Mouse (Mus musculus) heart, adult 2 months (tissue): ENCODE results near the gene Col12a1. TPM values are rescaled to one million over a fixed set of nuclear protein-coding genes. Genes with fewer than 3 reads are reported as not detected.
A peak's percentile ranks its signal among the peaks of the same experiment; 100 is the strongest.
"Not testable (repeated sequence)": the region's sequence is repeated elsewhere in the genome, so short reads cannot be mapped to it uniquely, and the experiment has no call there.

Experiments
- DNase-seq, 2 experiments: peaks; one replicate each; pipeline ENCODE4 v3.0.0; 2021
- H3K27ac ChIP-seq: fragments of 200-600 bp; 2 replicates; pipeline ENCODE4 v1.8.1; 2022
- H3K27me3 ChIP-seq: fragments of 200-500 bp; 2 replicates; pipeline ENCODE4 v1.6.1; 2012; ENCODE audit warnings: mild to moderate bottlenecking, low read length, inconsistent platforms, mixed read lengths; ENCODE audit not compliant: control insufficient read depth, insufficient read depth
- H3K36me3 ChIP-seq: fragments of 200-500 bp; 2 replicates; pipeline ENCODE4 v1.6.1; 2012; ENCODE audit warnings: low read length, inconsistent platforms; ENCODE audit not compliant: control insufficient read depth, insufficient read depth
- H3K4me1 ChIP-seq: fragments of 200-500 bp; 2 replicates; pipeline ENCODE4 v1.6.1; 2011; ENCODE audit warnings: low read length; ENCODE audit not compliant: control insufficient read depth, insufficient read depth
- H3K4me3 ChIP-seq: fragments of 200-600 bp; 2 replicates; pipeline ENCODE4 v1.8.1; 2022
- H3K79me2 ChIP-seq: fragments of 200-500 bp; replicated peaks from 2 replicates; pipeline ENCODE4 v1.6.1; 2012; ENCODE audit warnings: mild to moderate bottlenecking, inconsistent platforms, low read length, moderate library complexity, mixed read lengths; ENCODE audit not compliant: control insufficient read depth, insufficient read depth
- H3K9ac ChIP-seq: fragments of 200-500 bp; 2 replicates; pipeline ENCODE4 v1.6.1; 2012; ENCODE audit warnings: low read depth, mild to moderate bottlenecking, control low read depth, inconsistent platforms, low read length, mixed read lengths
- CTCF ChIP-seq: fragments of 200-600 bp; IDR thresholded peaks from 2 replicates; pipeline ENCODE4 v1.8.1; 2022; ENCODE audit warnings: antibody characterized with exemption, mild to moderate bottlenecking, moderate library complexity
- EP300 ChIP-seq: fragments of 200-500 bp; IDR thresholded peaks from 2 replicates; pipeline ENCODE4 v1.6.1; 2011; ENCODE audit warnings: low read depth, low read length, control low read depth; ENCODE audit not compliant: insufficient read depth
- POLR2A ChIP-seq: fragments of 200-500 bp; IDR thresholded peaks from 2 replicates; pipeline ENCODE4 v1.6.1; 2011; ENCODE audit warnings: mild to moderate bottlenecking, low read depth, low read length, control low read depth; ENCODE audit not compliant: insufficient read depth
- WGBS: fragments of 180-500 bp; shearing (Covaris S2); methylation state at CpG from one replicate; pipeline ENCODE4 v1.1.7; 2018; 5-methylcytosine and 5-hydroxymethylcytosine counted together
- intact Hi-C: fragments of 180-260 bp; cut with DNase I; formaldehyde crosslinking; loops from one replicate; pipeline ENCODE4 v1.15.1; 2025
- polyA plus RNA-seq: library from polyadenylated mRNA; depleted of rRNA; stranded (reverse); fragments of >200 nt; gene quantifications from 2 replicates; pipeline ENCODE4 v1.2.3, GENCODE M21; 2012
- total RNA-seq, 2 experiments: library from RNA; stranded (reverse); gene quantifications; 2 replicates each; pipeline ENCODE4 v1.2.3; 2021

Gene Col12a1
- total and polyA plus RNA-seq, 3 experiments, result 0.70 to 1.1 (median 0.96) TPM

GRCm38 (mm10) chr9:79687227-79687626 is 31.4 kb downstream of the Col12a1 start:
- TF ChIP-seq EP300 (no peak), POLR2A (no peak), CTCF (no peak)
- WGBS, result 25% methylated on average over 3 of the region's 3 CpGs
- H3K27me3 ChIP-seq, result no peaks in the 10 kb centered on the region
- no peak overlapping the region for H3K27ac ChIP-seq
- H3K79me2 ChIP-seq, result no peaks in the 10 kb centered on the region
- H3K9ac ChIP-seq, result no peak overlapping the region
- no peak for DNase-seq
- no peak overlapping the region for H3K4me3 ChIP-seq
- H3K4me1 ChIP-seq, result no peaks in the 10 kb centered on the region
- H3K36me3 ChIP-seq, result no peaks in the 10 kb centered on the region
- intact Hi-C loops, result loop anchor here (10.0 kb wide), 1 partner anchor 162 kb away; no protein-coding TSS in a partner anchor

GRCm38 (mm10) chr9:79686049-79686448 is 32.6 kb downstream of the Col12a1 start:
- no peak overlapping the region for H3K9ac ChIP-seq
- H3K4me3 ChIP-seq, result no peak overlapping the region
- no peaks in the 10 kb centered on the region for H3K79me2 ChIP-seq
- no peak for DNase-seq
- H3K27ac ChIP-seq, result no peak overlapping the region
- WGBS, result 33% methylated on average over 1 of the region's 1 CpGs
- intact Hi-C loops, result loop anchor here (10.0 kb wide), 1 partner anchor 161 kb away; no protein-coding TSS in a partner anchor
- no peaks in the 10 kb centered on the region for H3K36me3 ChIP-seq
- no peaks in the 10 kb centered on the region for H3K27me3 ChIP-seq
- no peak for TF ChIP-seq POLR2A
- TF ChIP-seq CTCF, result no peak
- TF ChIP-seq EP300, result no peak
- H3K4me1 ChIP-seq, result no peaks in the 10 kb centered on the region

GRCm38 (mm10) chr9:79680453-79681240 is 38.0 kb downstream of the Col12a1 start:
- no peaks in the 10 kb centered on the region for H3K79me2 ChIP-seq
- no peak overlapping the region for H3K4me3 ChIP-seq
- intact Hi-C loops, result loop anchor here (10.0 kb wide), 1 partner anchor 156 kb away; no protein-coding TSS in a partner anchor
- H3K36me3 ChIP-seq, result no peaks in the 10 kb centered on the region
- peaks cover 1% of the 10 kb centered on the region; the same call in 1 of the 2 replicates for H3K4me1 ChIP-seq
- H3K9ac ChIP-seq, result no peak overlapping the region
- H3K27me3 ChIP-seq, result no peaks in the 10 kb centered on the region
- DNase-seq, result peak; percentile 34 to 61
- H3K27ac ChIP-seq, result no peak overlapping the region
- no peak for TF ChIP-seq CTCF
- TF ChIP-seq POLR2A, result no peak
- TF ChIP-seq EP300, result no peak
- 38% methylated on average over 4 of the region's 4 CpGs for WGBS

GRCm38 (mm10) chr9:79668806-79669205 is 49.8 kb downstream of the Col12a1 start:
- H3K9ac ChIP-seq, H3K4me1 ChIP-seq, DNase-seq, H3K27ac ChIP-seq, intact Hi-C loops, H3K4me3 ChIP-seq, H3K27me3 ChIP-seq, H3K36me3 ChIP-seq, H3K79me2 ChIP-seq: not testable (repeated sequence)
- WGBS, result 81% methylated on average over 1 of the region's 1 CpGs

GRCm38 (mm10) chr9:79653327-79654150 is 65.1 kb downstream of the Col12a1 start:
- TF ChIP-seq CTCF (no peak), EP300 (no peak), POLR2A (no peak)
- no peaks in the 10 kb centered on the region for H3K36me3 ChIP-seq
- DNase-seq, result no peak
- 84% methylated on average over 16 of the region's 16 CpGs for WGBS
- H3K27ac ChIP-seq, result no peak overlapping the region
- no peaks in the 10 kb centered on the region for H3K27me3 ChIP-seq
- intact Hi-C loops, result no loop called here
- H3K4me1 ChIP-seq, result no peaks in the 10 kb centered on the region
- H3K4me3 ChIP-seq, result no peak overlapping the region
- no peaks in the 10 kb centered on the region for H3K79me2 ChIP-seq
- H3K9ac ChIP-seq, result no peak overlapping the region

- TF ChIP-seq CTCF (no peak), POLR2A (no peak), EP300 (no peak)
- intact Hi-C loops, result no loop called here
- H3K9ac ChIP-seq, result no peak overlapping the region
- H3K4me3 ChIP-seq, result no peak overlapping the region
- peak in 1 of 2 experiments; percentile 16 for DNase-seq
- 52% methylated on average over 9 of the region's 9 CpGs for WGBS
- no peaks in the 10 kb centered on the region for H3K4me1 ChIP-seq
- H3K27ac ChIP-seq, result no peak overlapping the region
- no peaks in the 10 kb centered on the region for H3K36me3 ChIP-seq
- H3K79me2 ChIP-seq, result no peaks in the 10 kb centered on the region
- H3K27me3 ChIP-seq, result no peaks in the 10 kb centered on the region
Observed at GRCm38 (mm10) chr9:79648587-79648986, 70.0 kb downstream of the Col12a1 start.
